Mouse (Mus musculus): ENCODE results near the gene Pde10a. TPM values are rescaled to one million over a fixed set of nuclear protein-coding genes. Genes with fewer than 3 reads are reported as not detected.

Pde10a gene
- polyA plus RNA-seq, 1 experiment from 2014 or later: 2.5 TPM

DNA sequence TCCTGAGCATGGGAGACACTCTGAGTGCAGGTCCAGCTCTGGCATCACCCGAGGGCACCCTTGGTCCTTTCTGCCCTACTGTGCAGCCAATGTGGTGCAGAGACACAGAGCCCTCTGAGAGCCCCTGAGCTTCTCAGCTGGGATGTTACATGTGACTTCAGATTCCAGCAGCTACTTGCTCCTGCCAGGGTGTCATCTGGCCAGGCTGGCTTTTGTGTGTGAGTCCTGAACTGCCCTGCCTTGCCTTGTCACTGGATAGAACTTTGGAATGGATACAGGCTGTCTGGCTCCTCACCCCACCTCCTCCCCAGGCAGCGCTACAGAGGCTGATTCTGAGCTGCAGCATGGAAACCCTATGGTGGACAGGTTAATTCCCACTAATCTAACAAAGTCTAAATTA, 149.5 kb downstream of the Pde10a start:
- 63% methylated on average over 2 of the region's 2 CpGs for WGBS
- ATAC-seq (ENCODE audit: insufficient number of reproducible peaks, insufficient read depth, low FRiP score, low read depth): no peak
- H3K9me3 ChIP-seq (ENCODE audit: control insufficient read depth, low read length): no peaks in the 10 kb centered on the region
- no peak overlapping the region for H3K9ac ChIP-seq (ENCODE audit: low read length)
- no peak overlapping the region for H3K4me3 ChIP-seq (ENCODE audit: control insufficient read depth in 1 of 2, insufficient read depth in 1 of 2, low read depth in 1 of 2, low read length in 2 of 2)
- no peaks in the 10 kb centered on the region for H3K4me1 ChIP-seq (ENCODE audit: control insufficient read depth in 2 of 2, insufficient read depth in 2 of 2, low read length in 2 of 2)
- H3K27ac ChIP-seq (replicated peaks in 1 of 2; ENCODE audit: control insufficient read depth in 1 of 2, insufficient read depth in 1 of 2, low read depth in 2 of 2, low read length in 2 of 2): no peak overlapping the region
- no peaks in the 10 kb centered on the region for H3K27me3 ChIP-seq (ENCODE audit: control insufficient read depth, insufficient read depth, low read length)
- H3K4me2 ChIP-seq (ENCODE audit: low read length): no peak overlapping the region
- no peaks in the 10 kb centered on the region for H3K36me3 ChIP-seq (ENCODE audit: control insufficient read depth, insufficient read depth, low read length)

DNA sequence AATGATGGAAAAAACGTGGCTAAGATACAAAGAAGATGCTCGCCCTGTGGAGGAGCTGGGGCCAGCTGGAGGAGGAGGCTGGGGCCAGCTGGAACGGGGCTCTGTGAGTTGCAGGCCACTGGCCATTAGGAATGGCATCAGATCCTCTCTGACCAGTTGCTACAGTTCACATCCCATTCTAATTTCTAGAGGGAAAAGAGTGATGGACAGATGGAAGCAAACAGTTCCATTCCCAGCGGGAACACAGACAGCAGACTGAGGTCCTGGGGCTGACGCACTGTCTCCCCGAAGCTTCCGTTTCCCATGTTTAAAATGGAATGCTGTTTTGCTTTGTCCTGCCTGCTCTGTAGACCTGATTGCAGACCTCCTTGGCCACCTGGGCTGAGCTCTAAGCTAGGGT, 161.2 kb downstream of the Pde10a start:
- no peaks in the 10 kb centered on the region for H3K36me3 ChIP-seq (ENCODE audit: control insufficient read depth, insufficient read depth, low read length)
- no peak overlapping the region for H3K9ac ChIP-seq (ENCODE audit: low read length)
- no peaks in the 10 kb centered on the region for H3K27me3 ChIP-seq (ENCODE audit: control insufficient read depth, insufficient read depth, low read length)
- no peaks in the 10 kb centered on the region for H3K4me1 ChIP-seq (ENCODE audit: control insufficient read depth in 2 of 2, insufficient read depth in 2 of 2, low read length in 2 of 2)
- H3K27ac ChIP-seq (replicated peaks in 1 of 2; ENCODE audit: control insufficient read depth in 1 of 2, insufficient read depth in 1 of 2, low read depth in 2 of 2, low read length in 2 of 2): no peak overlapping the region
- 62% methylated on average over 7 of the region's 7 CpGs for WGBS
- no peak for ATAC-seq (ENCODE audit: insufficient number of reproducible peaks, insufficient read depth, low FRiP score, low read depth)
- no peak overlapping the region for H3K4me2 ChIP-seq (ENCODE audit: low read length)
- H3K4me3 ChIP-seq (ENCODE audit: control insufficient read depth in 1 of 2, insufficient read depth in 1 of 2, low read depth in 1 of 2, low read length in 2 of 2): no peak overlapping the region
- 0 out of 2 replicates have a peak, but pooled peaks cover under 1% of the 10 kb centered on the region for H3K9me3 ChIP-seq (ENCODE audit: control insufficient read depth, low read length)

DNA sequence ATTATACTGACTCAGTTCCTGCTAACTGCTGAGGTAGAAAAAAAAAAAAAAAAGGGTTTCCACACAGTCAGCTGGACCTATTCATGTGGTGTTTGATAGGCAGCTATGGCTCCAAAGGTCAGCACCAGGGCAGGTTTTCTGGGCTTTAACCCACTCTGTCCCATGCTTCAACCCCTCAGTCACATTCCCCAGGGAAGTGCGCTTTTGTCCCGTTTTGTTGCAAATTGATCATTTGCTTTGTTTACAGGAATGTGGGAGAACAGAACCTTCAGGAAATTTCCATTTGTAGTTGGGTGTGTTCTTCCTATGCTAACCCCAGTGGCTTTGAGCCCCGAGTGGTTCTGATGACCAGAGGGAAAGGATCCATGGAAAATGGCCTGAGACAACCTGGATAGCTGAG, 162.9 kb downstream of the Pde10a start:
- ATAC-seq (ENCODE audit: insufficient number of reproducible peaks, insufficient read depth, low FRiP score, low read depth): no peak
- Histone ChIP-seq H3K4me1 (ENCODE audit: control insufficient read depth in 2 of 2, insufficient read depth in 2 of 2, low read length in 2 of 2) (no peaks in the 10 kb centered on the region), H3K4me3 (ENCODE audit: control insufficient read depth in 1 of 2, insufficient read depth in 1 of 2, low read depth in 1 of 2, low read length in 2 of 2) (no peak overlapping the region), H3K4me2 (ENCODE audit: low read length) (no peak overlapping the region), H3K9ac (ENCODE audit: low read length) (no peak overlapping the region), H3K9me3 (ENCODE audit: control insufficient read depth, low read length) (0 out of 2 replicates have a peak, but pooled peaks cover 5% of the 10 kb centered on the region), H3K27me3 (ENCODE audit: control insufficient read depth, insufficient read depth, low read length) (no peaks in the 10 kb centered on the region), H3K27ac (replicated peaks in 1 of 2; ENCODE audit: control insufficient read depth in 1 of 2, insufficient read depth in 1 of 2, low read depth in 2 of 2, low read length in 2 of 2) (no peak overlapping the region), H3K36me3 (ENCODE audit: control insufficient read depth, insufficient read depth, low read length) (no peaks in the 10 kb centered on the region)
- 70% methylated on average over 3 of the region's 3 CpGs for WGBS

DNA sequence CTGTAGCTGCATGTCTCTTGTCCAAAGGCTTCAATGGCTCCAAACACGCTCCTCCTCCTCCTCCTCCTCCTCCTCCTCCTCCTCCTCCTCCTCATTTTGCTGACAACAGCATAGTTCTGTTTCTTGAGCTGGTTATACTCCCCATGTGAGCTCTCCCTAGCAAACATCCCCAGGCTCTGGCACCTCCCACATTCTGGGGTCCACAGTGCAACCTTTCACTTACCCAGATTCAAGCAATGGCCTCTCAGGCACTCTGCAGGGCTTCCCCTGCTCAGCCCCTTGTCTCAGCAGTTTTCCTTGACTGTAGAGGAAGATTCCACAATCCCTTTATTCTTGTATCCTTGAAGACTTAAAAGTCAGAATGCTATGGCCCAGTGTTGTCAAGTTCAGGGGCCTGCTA, 173.1 kb downstream of the Pde10a start:
- Histone ChIP-seq H3K36me3 (ENCODE audit: control insufficient read depth, insufficient read depth, low read length) (no peaks in the 10 kb centered on the region), H3K4me2 (ENCODE audit: low read length) (no peak overlapping the region), H3K27me3 (ENCODE audit: control insufficient read depth, insufficient read depth, low read length) (no peaks in the 10 kb centered on the region), H3K4me3 (ENCODE audit: control insufficient read depth in 1 of 2, insufficient read depth in 1 of 2, low read depth in 1 of 2, low read length in 2 of 2) (no peak overlapping the region), H3K9ac (ENCODE audit: low read length) (no peak overlapping the region), H3K9me3 (ENCODE audit: control insufficient read depth, low read length) (peaks cover 9% of the 10 kb centered on the region), H3K27ac (replicated peaks in 1 of 2; ENCODE audit: control insufficient read depth in 1 of 2, insufficient read depth in 1 of 2, low read depth in 2 of 2, low read length in 2 of 2) (no peak overlapping the region), H3K4me1 (ENCODE audit: control insufficient read depth in 2 of 2, insufficient read depth in 2 of 2, low read length in 2 of 2) (no peaks in the 10 kb centered on the region)
- 92% methylated on average over 1 of the region's 1 CpGs for WGBS
- no peak for ATAC-seq (ENCODE audit: insufficient number of reproducible peaks, insufficient read depth, low FRiP score, low read depth)

DNA sequence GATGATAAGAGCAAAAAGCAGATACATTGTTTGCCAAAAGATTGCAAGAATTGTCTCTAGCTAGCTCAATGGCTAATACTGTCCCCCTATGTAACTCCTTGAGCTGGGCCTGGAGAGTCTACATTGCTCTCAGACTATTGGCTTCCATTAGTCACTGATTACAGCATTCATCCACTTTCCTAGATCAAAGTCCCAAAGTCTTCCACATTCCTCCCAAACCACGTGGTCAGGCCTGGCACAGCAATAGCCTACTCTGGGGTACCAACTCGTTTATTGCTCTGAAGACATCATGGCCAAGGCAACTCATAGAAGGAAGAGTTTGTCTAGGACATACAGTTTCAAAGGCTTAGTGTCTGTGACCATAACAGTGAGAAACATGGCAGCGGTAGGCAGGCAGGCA, 173.6 kb downstream of the Pde10a start:
- H3K36me3 ChIP-seq (ENCODE audit: control insufficient read depth, insufficient read depth, low read length): no peaks in the 10 kb centered on the region
- no peak overlapping the region for H3K9ac ChIP-seq (ENCODE audit: low read length)
- no peak overlapping the region for H3K4me3 ChIP-seq (ENCODE audit: control insufficient read depth in 1 of 2, insufficient read depth in 1 of 2, low read depth in 1 of 2, low read length in 2 of 2)
- H3K9me3 ChIP-seq (ENCODE audit: control insufficient read depth, low read length): peaks cover 9% of the 10 kb centered on the region
- WGBS: 64% methylated on average over 3 of the region's 3 CpGs
- H3K4me1 ChIP-seq (ENCODE audit: control insufficient read depth in 2 of 2, insufficient read depth in 2 of 2, low read length in 2 of 2): no peaks in the 10 kb centered on the region
- no peak overlapping the region for H3K27ac ChIP-seq (replicated peaks in 1 of 2; ENCODE audit: control insufficient read depth in 1 of 2, insufficient read depth in 1 of 2, low read depth in 2 of 2, low read length in 2 of 2)
- no peak for ATAC-seq (ENCODE audit: insufficient number of reproducible peaks, insufficient read depth, low FRiP score, low read depth)
- H3K4me2 ChIP-seq (ENCODE audit: low read length): no peak overlapping the region
- H3K27me3 ChIP-seq (ENCODE audit: control insufficient read depth, insufficient read depth, low read length): no peaks in the 10 kb centered on the region

DNA sequence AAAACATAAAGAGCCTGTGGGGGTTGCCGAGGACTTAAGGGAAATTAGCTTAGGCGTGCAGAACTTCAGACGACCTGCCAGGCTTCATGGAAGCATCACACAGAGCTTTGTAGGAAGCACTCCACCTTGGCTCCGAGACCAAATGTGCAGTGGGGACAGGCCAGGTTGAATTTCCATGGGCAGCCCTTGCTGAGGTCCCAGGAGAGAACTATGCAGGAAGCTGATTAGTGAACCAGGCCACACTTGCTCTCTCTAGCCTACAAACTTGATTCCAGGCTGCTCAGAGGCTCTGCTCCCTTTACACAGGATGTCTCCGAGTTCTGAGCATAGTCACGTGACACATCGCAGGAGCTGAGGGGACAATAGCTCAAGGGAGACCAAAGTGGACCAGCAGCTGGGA, 175.9 kb downstream of the Pde10a start:
- no peaks in the 10 kb centered on the region for H3K36me3 ChIP-seq (ENCODE audit: control insufficient read depth, insufficient read depth, low read length)
- 60% methylated on average over 7 of the region's 7 CpGs for WGBS
- H3K27ac ChIP-seq (replicated peaks in 1 of 2; ENCODE audit: control insufficient read depth in 1 of 2, insufficient read depth in 1 of 2, low read depth in 2 of 2, low read length in 2 of 2): no peak overlapping the region
- no peaks in the 10 kb centered on the region for H3K27me3 ChIP-seq (ENCODE audit: control insufficient read depth, insufficient read depth, low read length)
- H3K4me1 ChIP-seq (ENCODE audit: control insufficient read depth in 2 of 2, insufficient read depth in 2 of 2, low read length in 2 of 2): no peaks in the 10 kb centered on the region
- H3K4me3 ChIP-seq (ENCODE audit: control insufficient read depth in 1 of 2, insufficient read depth in 1 of 2, low read depth in 1 of 2, low read length in 2 of 2): no peak overlapping the region
- no peak overlapping the region for H3K9ac ChIP-seq (ENCODE audit: low read length)
- peaks cover 9% of the 10 kb centered on the region for H3K9me3 ChIP-seq (ENCODE audit: control insufficient read depth, low read length)
- ATAC-seq (ENCODE audit: insufficient number of reproducible peaks, insufficient read depth, low FRiP score, low read depth): no peak
- no peak overlapping the region for H3K4me2 ChIP-seq (ENCODE audit: low read length)

DNA sequence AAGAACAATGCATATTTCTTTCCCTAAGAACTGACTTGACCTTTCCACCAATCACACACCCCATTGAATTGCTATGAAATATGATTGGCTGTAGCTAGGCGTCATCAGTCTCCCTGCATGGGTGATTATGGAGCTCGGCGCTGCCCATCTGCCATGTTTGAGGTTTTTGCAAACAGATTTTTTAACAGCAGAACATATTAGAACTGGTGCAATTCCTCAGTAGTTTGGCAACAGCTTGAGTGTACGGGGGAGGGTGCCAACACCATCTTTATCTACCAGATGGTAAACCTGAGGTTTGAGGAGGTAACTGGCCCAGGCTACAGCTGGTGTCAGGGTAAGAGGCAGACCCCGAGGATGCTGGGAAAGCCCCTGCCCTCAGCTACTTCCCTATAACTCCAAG, 177.3 kb downstream of the Pde10a start:
- Histone ChIP-seq H3K36me3 (ENCODE audit: control insufficient read depth, insufficient read depth, low read length) (no peaks in the 10 kb centered on the region), H3K9ac (ENCODE audit: low read length) (no peak overlapping the region), H3K27ac (replicated peaks in 1 of 2; ENCODE audit: control insufficient read depth in 1 of 2, insufficient read depth in 1 of 2, low read depth in 2 of 2, low read length in 2 of 2) (no peak overlapping the region), H3K4me3 (ENCODE audit: control insufficient read depth in 1 of 2, insufficient read depth in 1 of 2, low read depth in 1 of 2, low read length in 2 of 2) (no peak overlapping the region), H3K4me2 (ENCODE audit: low read length) (no peak overlapping the region), H3K4me1 (ENCODE audit: control insufficient read depth in 2 of 2, insufficient read depth in 2 of 2, low read length in 2 of 2) (no peaks in the 10 kb centered on the region), H3K9me3 (ENCODE audit: control insufficient read depth, low read length) (0 out of 2 replicates have a peak, but pooled peaks cover 2% of the 10 kb centered on the region), H3K27me3 (ENCODE audit: control insufficient read depth, insufficient read depth, low read length) (no peaks in the 10 kb centered on the region)
- ATAC-seq (ENCODE audit: insufficient number of reproducible peaks, insufficient read depth, low FRiP score, low read depth): no peak
- WGBS: 85% methylated on average over 5 of the region's 5 CpGs

DNA sequence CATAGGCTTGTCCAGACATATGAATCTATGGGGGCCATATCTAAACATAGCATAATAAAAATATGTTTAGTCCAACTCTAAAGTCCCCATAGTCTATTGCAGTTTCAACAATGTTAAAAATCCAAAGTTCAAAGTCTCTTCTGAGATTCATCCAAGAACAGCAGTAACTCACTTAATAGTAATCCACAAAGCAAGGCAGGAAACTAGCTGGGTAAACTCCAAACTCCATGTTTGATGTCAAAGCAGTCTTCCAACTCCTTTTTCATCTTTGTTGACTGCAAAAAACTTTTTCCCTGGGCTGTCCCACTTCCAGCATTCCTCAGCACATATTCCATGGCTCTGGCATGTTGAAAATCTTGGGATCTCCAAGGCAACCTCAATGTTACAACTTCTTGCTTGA, 182.8 kb downstream of the Pde10a start:
- Histone ChIP-seq H3K27ac (replicated peaks in 1 of 2; ENCODE audit: control insufficient read depth in 1 of 2, insufficient read depth in 1 of 2, low read depth in 2 of 2, low read length in 2 of 2) (no peak overlapping the region), H3K4me1 (ENCODE audit: control insufficient read depth in 2 of 2, insufficient read depth in 2 of 2, low read length in 2 of 2) (no peaks in the 10 kb centered on the region), H3K36me3 (ENCODE audit: control insufficient read depth, insufficient read depth, low read length) (no peaks in the 10 kb centered on the region), H3K27me3 (ENCODE audit: control insufficient read depth, insufficient read depth, low read length) (no peaks in the 10 kb centered on the region), H3K4me2 (ENCODE audit: low read length) (no peak overlapping the region), H3K4me3 (ENCODE audit: control insufficient read depth in 1 of 2, insufficient read depth in 1 of 2, low read depth in 1 of 2, low read length in 2 of 2) (no peak overlapping the region), H3K9ac (ENCODE audit: low read length) (no peak overlapping the region), H3K9me3 (ENCODE audit: control insufficient read depth, low read length) (no peaks in the 10 kb centered on the region)
- no peak for ATAC-seq (ENCODE audit: insufficient number of reproducible peaks, insufficient read depth, low FRiP score, low read depth)
